Mouse (Mus musculus) urinary bladder, postnatal 25 days (tissue): ENCODE data around the gene Gm11634.

Source experiments
- DNase-seq: peaks from one replicate; pipeline ENCODE4 v3.0.0; 2022; ENCODE audit warnings: low spot score

Gene Gm11634

DNA sequence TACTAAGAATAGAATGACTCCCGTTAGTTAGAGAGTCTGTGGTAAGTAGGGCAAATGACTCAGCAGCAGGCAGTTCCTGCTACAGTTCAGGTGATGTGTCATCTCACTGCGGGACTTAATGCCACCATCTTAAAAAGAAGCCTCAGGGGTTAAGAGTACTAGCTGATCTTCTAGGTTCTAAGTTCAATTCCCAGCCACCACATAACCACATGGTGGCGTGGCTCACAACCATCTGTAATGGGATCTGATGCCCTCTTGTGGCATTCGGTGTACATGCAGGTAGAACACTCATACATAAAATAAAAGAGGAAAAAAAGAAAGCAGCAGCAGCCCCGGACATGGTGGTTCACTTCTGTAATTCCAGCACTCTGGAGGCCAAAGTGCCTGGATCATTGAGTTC is 36.7 kb downstream of the Gm11634 start:
- peak; percentile 24 for DNase-seq

DNA sequence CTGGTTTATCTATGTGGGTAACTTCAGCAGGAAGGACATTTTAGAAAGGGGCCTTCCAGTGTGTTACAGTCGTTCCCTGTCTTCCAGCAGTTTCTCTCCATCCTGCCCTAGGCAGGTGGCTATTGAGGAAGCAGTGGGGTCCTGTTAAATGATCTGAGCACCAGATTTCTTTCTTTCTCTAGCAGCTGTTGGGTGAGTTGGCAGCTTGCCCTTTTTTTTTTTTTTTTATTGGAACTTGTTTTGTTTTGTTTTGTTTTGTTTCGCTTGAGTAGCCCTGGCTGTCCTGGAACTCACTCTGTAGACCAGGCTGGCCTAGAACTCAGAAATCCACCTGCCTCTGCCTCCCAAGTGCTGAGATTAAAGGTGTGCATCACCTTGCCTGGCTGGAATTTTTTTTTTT is 42.1 kb downstream of the Gm11634 start:
- no peak for DNase-seq

DNA sequence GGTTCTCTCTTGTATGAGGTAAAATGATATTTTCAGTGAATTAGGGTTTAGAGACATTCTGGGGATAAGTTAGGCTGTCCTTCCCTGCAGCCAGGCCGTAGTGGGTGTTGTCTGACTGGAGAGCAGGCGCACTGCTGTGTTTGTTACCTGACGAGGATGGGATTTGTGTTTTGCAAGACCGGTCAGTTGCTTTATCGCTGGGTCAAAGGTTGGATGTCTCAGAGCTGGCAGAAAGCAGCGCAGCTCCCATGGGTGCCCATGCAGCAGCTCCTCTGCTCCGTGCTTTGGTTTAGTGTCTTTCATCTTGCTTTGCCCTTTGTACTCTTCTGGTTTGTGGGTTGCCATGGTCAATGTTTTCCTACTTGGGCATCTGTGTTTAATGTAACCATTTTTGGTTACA is 42.5 kb downstream of the Gm11634 start:
- DNase-seq = no peak

DNA sequence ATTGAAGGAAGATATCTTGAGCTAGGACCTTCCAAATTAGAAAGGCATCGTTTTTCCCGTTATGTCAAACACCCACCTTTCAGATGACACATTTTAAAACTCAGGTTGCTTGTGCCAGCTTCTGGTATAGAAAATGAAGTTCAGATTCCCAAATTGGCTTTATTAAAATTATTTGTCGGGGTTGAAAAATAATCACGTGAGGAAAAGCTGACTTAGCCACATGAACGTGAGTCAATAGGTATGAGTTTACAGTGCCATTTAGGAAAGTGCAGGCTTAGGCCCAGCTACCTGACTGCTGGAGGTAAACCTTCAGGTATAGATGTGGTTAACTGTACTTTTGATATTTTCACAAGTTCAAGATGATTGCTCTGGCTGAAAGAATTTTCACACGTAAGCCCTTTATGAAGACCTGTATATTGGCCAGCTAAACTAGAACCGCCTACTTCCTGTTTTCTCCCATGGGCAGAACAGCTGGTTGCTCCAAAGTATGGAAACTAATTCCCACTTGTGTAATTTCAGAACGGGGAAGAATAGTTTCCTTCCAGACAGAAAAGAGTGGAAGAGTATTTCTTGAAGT is 45.6 kb downstream of the Gm11634 start:
- DNase-seq = no peak

DNA sequence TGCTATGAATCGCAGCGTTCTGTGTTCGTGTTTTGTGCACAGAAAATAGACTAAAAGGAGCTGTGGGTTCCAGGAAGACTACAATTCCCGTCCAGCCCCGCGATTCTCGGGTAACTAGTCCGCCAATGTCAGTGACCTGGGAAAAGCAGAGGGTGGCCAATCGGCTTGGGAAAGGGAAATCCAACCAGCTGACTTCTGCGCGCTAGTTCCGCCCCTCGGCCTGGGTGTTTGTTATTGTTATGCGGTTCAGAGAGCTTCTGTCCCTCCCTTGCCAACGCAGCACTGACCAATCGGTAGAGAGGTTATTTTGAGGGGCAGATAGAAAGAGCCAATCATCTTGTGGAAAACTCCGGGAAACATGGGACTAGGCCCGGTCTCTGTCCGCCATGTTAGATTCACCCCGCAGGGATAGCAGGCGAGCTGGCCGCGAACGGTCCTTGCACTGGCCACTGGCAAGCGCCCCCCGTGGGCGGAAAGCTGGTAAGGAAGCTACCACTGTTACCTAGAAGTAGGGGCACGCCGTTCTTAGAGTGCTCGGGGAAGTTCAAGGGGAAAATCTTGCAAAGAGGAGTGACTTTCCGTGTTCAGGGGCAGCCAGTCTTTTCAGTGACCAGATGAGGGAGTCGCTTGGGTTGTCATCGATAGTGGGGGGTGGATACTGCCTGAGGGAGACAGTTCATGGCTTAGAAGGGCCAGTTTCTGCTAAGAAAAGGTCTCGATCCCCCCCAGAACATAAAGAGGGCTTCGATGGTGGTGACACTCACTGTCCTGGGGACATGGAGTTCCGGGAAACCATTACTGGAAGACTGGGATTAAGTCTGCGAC is 46.4 kb downstream of the Gm11634 start:
- peak; percentile 78 for DNase-seq

DNA sequence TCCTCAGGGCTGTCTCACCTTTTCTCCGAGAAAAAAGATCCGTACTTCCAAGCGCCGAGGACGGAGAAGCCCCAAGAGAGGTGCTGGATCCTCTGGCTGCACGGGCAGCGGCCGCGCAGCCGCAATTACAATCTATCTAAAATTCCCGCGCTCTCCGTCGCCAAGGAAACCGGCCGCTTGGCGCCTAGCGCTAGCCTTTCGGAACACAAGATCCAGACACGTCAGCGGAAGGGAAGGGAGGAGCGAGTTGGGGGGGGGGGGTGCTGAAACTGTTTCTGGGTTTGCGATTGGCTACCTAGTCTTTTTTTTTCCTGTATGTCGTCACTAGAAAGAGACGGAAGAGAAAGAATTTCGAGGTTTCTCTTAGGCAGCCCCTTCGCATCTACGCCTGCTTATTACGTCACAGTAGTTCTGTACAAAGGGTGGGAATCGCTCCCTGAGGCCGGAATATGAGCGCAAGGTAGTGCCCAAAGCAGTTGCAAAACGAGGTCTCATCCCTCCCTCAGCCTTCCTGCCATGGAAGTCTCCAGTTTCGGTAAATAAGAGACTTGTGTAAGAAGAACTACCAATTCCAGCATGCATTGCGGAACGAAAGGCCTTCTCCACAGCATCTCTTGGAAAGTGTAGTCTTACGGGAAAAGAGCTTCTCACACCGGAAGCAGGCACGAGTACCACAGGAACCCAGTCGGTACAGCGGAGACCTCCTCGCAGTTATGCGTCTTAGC is 47.1 kb downstream of the Gm11634 start, which contains the start of the genes Brca1 and Nbr1:
TSS of gene Brca1 (minus strand) at position 205 of the 725 bp plus-strand sequence.
TSS of gene Nbr1 (plus strand) at position 399 of the 725 bp plus-strand sequence.
- DNase-seq = peak; percentile 88

DNA sequence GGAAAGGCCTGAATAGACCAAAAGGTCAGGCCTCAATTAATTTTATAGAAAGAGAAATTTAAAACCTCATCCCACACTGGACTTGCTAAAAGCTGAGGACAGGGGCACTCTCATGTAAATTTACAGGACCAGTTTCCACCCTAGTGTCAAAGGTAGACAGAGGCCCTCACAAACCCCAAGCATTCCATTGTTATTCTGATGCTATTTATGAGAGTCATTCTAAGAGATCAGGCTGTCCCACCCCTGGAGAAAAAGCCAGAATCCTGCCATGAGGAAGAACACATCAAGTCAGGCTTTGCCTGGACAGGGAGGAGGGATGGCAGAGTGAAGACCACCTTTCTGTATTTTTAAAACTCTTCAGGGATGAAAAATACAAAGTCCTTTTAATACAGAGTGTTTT is 50.5 kb downstream of the Gm11634 start:
- no peak for DNase-seq

DNA sequence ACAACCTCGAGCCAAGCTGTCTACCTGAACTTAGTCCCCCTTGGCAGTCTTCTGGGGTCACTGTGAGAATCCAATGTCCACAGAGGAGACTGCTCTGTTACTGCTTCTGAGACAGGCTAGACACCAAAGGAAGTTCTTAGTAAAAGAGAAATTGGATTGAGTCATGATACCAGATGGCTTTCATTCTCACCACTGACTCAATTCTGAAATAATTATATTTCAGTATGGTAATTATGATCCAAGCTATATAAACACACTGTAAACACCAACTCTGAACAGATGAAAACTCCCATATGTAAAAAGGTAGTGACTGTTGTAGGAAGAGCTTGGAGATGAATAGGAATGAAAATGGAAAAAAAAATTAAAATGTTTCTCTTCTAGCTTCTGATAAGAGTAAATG is 54.9 kb downstream of the Gm11634 start:
- no peak for DNase-seq
